Mouse (Mus musculus): Measurements from ENCODE around the gene Krr1. TPM values are rescaled to one million over a fixed set of nuclear protein-coding genes. Genes with fewer than 3 reads are reported as not detected.

Gene Krr1
- 23.3 and 25.0 TPM in 2 replicates for polyA plus RNA-seq (2015; fragmentation: Nextera tagmentation; extraction: Ambion mirVana)

DNA sequence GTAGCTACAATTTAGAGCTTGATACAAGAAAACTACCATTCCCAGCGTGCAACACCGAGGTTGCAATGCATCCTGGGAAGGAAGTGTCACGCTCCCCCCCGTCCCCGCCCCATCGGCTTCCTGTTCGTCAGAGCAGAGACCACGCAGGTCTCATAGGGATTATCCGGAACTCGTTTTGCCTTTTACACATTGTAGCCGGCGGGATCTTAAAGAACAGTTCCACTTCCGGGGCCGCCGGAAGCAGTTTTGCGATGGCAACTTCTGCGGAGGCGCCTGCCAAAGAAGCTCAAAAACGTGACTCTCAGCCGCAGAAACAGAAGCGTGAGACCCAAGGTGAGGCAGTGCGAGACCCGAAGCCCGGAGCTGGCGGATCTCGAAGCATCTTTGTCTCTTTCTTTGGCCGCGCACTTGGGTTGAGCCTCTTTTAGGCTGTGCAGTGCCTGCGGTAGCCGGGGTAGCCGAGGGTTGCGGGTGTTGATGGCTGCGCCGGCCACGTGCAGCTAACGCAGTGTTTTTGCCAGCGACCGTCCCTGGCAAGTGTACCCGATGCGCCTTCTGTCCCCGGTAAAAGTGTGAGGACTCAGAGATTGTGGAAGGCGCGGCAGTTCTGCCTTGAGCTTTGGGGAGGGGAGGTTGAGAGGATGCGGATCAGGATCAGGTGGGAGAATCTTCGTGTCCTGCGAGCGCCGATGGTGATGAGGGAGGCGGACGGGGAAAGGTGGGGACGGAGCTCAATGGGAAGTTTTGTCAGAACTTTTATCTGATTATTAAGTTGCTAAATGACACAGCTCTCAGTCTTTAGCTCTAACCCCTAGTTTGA is at the start of gene Krr1:
TSS of gene Krr1 (plus strand) at position 123 of the 820 bp plus-strand sequence.
- Histone ChIP-seq H3K27ac (peak within 1 kb of the TSS; percentile 68), H3K4me1 (replicated peaks) (peaks cover 9% of the 10 kb centered on the region), H3K9me3 (replicated peaks) (no peaks in the 10 kb centered on the region), H3K36me3 (no peaks in the 10 kb centered on the region), H3K9ac (peak within 1 kb of the TSS; percentile 84), H3K27me3 (no peaks in the 10 kb centered on the region; the same call in 1 of the 2 replicates), H3K4me2 (peak within 1 kb of the TSS; percentile 81), H3K4me3 (peak within 1 kb of the TSS; percentile 78)
- ATAC-seq (replicated peaks; ENCODE audit: insufficient number of reproducible peaks, insufficient read depth, low FRiP score, low read depth): peak; percentile 97
- under 1% methylated on average over 51 of the region's 51 CpGs for WGBS

DNA sequence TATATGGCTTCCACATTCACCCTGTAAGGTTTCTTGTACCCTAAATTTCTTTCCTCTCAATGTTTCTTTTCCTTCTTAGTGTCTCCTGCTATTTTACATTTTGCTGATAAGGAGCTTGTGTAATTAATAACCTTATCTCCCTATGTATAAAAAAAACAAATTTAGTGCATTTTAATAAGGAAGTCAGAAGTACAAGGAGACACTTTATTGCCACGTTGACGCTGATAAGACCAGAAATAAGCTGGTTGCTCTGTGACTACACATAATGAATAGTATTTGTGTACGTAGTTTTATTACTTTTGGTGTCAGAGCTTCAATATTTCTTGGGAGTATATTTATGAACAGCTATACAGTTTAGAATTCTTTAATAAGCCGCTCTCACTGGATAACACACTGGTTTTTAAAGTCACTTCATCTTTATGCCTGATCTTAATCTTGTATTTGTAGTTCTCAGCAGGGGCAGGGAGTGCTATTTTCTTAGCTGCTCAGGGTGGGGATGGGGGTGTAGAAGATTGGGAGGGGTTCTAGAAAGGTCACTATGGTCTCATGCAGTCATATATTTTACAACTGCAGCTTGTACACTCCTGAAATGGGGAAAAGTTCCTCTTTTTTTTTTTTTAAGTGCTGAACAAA is 48.8 kb upstream of the Krr1 start:
- Histone ChIP-seq H3K36me3 (no peaks in the 10 kb centered on the region), H3K27me3 (no peaks in the 10 kb centered on the region), H3K4me2 (no peak overlapping the region), H3K9me3 (replicated peaks) (no peaks in the 10 kb centered on the region), H3K27ac (no peak overlapping the region), H3K4me3 (no peak overlapping the region), H3K9ac (no peak overlapping the region), H3K4me1 (replicated peaks) (peaks cover 4% of the 10 kb centered on the region)
- no peak for ATAC-seq (replicated peaks; ENCODE audit: insufficient number of reproducible peaks, insufficient read depth, low FRiP score, low read depth)
- 72% methylated on average over 4 of the region's 4 CpGs for WGBS

DNA sequence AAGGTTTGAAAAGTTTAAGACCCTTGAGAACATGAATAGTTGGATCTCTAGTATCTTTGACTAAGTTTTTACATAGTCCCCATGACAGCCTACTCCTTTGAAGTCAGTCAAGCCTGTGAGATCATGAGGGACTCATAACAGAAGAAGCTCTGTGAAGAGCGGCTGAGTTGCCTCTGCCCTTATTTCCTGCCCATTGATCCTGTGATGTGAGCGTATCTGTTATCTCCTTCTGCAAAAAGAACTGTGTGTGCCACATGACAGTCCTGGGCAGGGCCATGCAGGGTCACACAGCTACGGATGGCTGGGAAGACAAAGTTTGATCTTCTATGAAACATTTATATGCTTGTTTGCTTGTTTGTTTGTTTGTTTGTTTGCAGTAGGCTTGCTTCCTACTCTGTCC is 48.3 kb upstream of the Krr1 start:
- Histone ChIP-seq H3K4me3 (no peak overlapping the region), H3K9me3 (replicated peaks) (no peaks in the 10 kb centered on the region), H3K4me1 (replicated peaks) (peaks cover 8% of the 10 kb centered on the region), H3K9ac (no peak overlapping the region), H3K36me3 (no peaks in the 10 kb centered on the region), H3K27ac (no peak overlapping the region), H3K27me3 (no peaks in the 10 kb centered on the region), H3K4me2 (no peak overlapping the region)
- WGBS: 50% methylated on average over 3 of the region's 3 CpGs
- no peak for ATAC-seq (replicated peaks; ENCODE audit: insufficient number of reproducible peaks, insufficient read depth, low FRiP score, low read depth)

DNA sequence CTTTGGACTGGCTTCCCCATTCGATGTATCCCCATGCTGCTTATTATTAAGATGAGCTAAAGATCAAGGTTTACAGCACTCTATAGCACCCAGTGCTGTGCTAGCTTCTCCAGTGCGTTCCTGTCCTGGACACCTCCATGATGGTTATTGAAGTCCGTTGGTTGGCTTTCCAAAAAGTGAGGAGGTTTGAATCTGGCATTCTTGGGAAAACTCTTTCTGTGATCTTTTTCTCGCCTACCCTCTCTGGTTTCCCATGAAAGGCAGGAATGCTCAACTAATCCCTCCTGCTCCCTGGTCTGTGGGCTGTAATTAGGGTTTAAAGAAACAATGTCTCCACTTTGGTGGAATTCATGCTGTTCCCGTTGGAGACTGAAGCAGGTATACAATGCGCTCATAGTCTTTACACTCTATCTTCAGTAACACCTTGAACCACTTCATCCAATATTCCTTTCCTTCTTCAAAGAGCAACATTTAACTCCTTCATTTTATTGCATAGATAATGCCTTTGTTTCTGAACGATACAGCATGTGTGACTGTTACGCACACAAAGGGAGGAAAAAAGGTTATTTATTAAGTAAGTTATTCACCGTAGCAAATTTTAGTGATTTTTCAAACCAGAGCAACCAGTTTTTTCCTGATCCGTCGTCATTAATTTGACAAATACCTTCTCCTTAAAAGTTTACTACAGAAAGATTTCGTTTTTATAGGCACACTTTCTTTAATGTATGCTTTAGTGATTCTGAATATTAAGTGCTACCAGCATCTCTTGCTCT is 47.6 kb upstream of the Krr1 start:
- Histone ChIP-seq H3K4me2 (peak overlapping the region; percentile 36), H3K36me3 (no peaks in the 10 kb centered on the region), H3K9ac (no peak overlapping the region), H3K4me3 (no peak overlapping the region), H3K27ac (no peak overlapping the region), H3K4me1 (replicated peaks) (peaks cover 8% of the 10 kb centered on the region), H3K9me3 (replicated peaks) (no peaks in the 10 kb centered on the region), H3K27me3 (no peaks in the 10 kb centered on the region)
- ATAC-seq (replicated peaks; ENCODE audit: insufficient number of reproducible peaks, insufficient read depth, low FRiP score, low read depth): no peak
- WGBS: 61% methylated on average over 12 of the region's 12 CpGs

DNA sequence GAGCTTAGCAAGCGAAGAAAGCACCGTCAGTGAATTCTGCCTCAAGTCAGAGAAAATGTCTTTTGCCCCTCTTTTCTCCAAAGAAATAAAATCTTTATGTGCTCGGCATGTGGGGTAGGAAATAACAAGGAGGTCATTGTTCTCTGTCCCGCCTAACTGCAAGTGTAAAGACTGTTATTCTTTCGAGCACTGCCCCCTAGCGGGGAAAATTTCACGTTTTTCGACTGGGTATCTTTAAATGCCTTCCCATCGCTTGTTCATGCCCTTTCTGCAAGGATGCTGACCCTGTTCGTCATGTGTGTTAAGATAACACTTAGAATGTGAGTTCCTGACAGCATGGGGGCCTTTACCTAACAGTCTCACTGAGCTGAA is 47.0 kb upstream of the Krr1 start:
- no peak overlapping the region for H3K4me3 ChIP-seq
- H3K9ac ChIP-seq: no peak overlapping the region
- H3K36me3 ChIP-seq: no peaks in the 10 kb centered on the region
- no peak overlapping the region for H3K27ac ChIP-seq
- WGBS: 6% methylated on average over 10 of the region's 10 CpGs
- H3K27me3 ChIP-seq: no peaks in the 10 kb centered on the region
- peaks cover 6% of the 10 kb centered on the region for H3K4me1 ChIP-seq (replicated peaks)
- no peaks in the 10 kb centered on the region for H3K9me3 ChIP-seq (replicated peaks)
- peak; percentile 31; the same call in 1 of the 2 replicates for ATAC-seq (replicated peaks; ENCODE audit: insufficient number of reproducible peaks, insufficient read depth, low FRiP score, low read depth)
- peak overlapping the region; percentile 36 for H3K4me2 ChIP-seq

DNA sequence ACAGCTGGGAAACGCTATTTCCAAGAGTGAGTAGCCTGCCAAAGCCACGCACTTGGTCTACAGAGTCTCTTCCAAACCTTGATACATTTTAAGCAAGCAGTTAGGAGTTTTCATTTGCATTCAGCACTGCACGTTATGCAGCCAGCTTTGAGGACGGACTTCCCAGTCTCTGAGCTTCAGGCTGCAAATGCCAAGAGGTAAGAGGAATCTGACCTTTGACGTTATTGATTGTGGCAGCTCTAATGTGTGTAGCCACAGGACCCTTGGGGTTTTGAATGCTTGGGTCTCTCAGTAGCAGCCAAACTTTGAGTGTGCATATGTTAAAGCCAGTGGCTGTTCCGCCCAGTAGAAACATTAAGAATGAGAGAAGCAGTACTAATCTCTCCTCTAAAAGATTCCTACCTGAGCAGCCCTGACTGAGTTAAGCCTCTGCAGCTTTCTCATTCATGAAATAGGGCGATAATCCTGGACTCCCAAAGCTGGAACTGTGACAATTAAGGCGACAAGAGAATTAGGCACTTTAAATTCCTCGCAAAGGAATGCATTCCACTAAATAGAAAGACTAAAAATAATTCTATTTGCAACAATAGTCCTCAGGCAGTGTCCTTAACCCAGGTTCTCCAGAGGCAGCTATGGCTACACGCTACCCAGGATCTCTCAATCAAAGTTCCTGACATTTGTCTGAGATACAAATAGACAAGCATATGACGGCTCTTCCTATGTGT is 39.7 kb upstream of the Krr1 start:
- ATAC-seq (replicated peaks; ENCODE audit: insufficient number of reproducible peaks, insufficient read depth, low FRiP score, low read depth): no peak
- H3K27me3 ChIP-seq: no peaks in the 10 kb centered on the region
- peak overlapping the region; percentile 25 for H3K4me2 ChIP-seq
- no peak overlapping the region for H3K9ac ChIP-seq
- H3K4me1 ChIP-seq (replicated peaks): peaks cover 48% of the 10 kb centered on the region
- H3K27ac ChIP-seq: peak overlapping the region; percentile 65
- H3K36me3 ChIP-seq: no peaks in the 10 kb centered on the region
- H3K4me3 ChIP-seq: no peak overlapping the region
- H3K9me3 ChIP-seq (replicated peaks): no peaks in the 10 kb centered on the region
- WGBS: 36% methylated on average over 11 of the region's 11 CpGs

DNA sequence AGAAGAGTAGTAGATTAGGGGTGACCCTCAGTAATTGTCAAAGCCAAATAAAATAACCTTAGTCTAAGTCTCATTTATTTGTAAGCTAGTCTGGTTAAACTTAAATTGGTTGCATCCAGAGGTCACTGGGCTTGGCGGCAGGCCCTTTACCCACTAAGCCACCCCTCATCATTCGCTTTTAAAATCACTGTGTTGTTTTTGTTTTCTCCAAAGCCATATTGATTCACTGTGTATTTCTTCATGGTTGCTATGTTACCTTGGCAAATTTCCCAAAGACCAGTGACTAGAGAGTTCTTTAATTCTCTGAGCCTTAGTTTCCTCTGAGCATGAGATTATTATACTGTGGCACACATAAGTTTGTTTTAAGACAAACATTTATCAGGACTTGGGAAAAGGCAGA is 37.3 kb upstream of the Krr1 start:
- WGBS: 80% methylated on average over 2 of the region's 2 CpGs
- H3K4me1 ChIP-seq (replicated peaks): peaks cover 48% of the 10 kb centered on the region

DNA sequence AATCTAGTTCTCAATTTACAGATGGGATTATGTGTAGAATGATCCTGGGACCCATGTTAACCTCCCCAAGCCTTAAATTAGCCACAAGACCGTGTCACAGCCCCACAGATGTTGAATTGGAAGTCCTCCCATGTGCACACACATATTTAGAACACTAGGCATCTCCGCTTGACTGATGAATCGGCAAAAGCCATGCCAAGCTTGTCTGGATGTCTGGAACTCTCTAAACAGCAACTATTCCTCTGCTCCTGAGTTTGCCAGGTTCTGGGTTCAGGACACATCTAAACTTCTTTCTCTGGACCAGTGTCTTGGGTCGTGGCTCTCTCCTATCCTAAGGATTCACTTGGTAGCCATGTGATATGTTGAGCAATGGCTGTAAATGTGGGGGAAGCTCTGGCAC is 36.4 kb upstream of the Krr1 start:
- no peaks in the 10 kb centered on the region for H3K9me3 ChIP-seq (replicated peaks)
- WGBS: 56% methylated on average over 4 of the region's 4 CpGs
- no peak overlapping the region for H3K4me3 ChIP-seq
- no peaks in the 10 kb centered on the region for H3K27me3 ChIP-seq
- no peak overlapping the region for H3K9ac ChIP-seq
- no peak for ATAC-seq (replicated peaks; ENCODE audit: insufficient number of reproducible peaks, insufficient read depth, low FRiP score, low read depth)
- H3K4me1 ChIP-seq (replicated peaks): peaks cover 48% of the 10 kb centered on the region
- H3K36me3 ChIP-seq: no peaks in the 10 kb centered on the region
- H3K27ac ChIP-seq: peak overlapping the region; percentile 84
- H3K4me2 ChIP-seq: peak overlapping the region; percentile 43

More for the DNA sequence above, 37.3 kb upstream of the Krr1 start:
- no peak overlapping the region for H3K4me3 ChIP-seq
- H3K27ac ChIP-seq: no peak overlapping the region
- no peaks in the 10 kb centered on the region for H3K27me3 ChIP-seq
- no peak for ATAC-seq (replicated peaks; ENCODE audit: insufficient number of reproducible peaks, insufficient read depth, low FRiP score, low read depth)
- no peak overlapping the region for H3K9ac ChIP-seq
- H3K36me3 ChIP-seq: no peaks in the 10 kb centered on the region
- no peaks in the 10 kb centered on the region for H3K9me3 ChIP-seq (replicated peaks)
- no peak overlapping the region for H3K4me2 ChIP-seq

DNA sequence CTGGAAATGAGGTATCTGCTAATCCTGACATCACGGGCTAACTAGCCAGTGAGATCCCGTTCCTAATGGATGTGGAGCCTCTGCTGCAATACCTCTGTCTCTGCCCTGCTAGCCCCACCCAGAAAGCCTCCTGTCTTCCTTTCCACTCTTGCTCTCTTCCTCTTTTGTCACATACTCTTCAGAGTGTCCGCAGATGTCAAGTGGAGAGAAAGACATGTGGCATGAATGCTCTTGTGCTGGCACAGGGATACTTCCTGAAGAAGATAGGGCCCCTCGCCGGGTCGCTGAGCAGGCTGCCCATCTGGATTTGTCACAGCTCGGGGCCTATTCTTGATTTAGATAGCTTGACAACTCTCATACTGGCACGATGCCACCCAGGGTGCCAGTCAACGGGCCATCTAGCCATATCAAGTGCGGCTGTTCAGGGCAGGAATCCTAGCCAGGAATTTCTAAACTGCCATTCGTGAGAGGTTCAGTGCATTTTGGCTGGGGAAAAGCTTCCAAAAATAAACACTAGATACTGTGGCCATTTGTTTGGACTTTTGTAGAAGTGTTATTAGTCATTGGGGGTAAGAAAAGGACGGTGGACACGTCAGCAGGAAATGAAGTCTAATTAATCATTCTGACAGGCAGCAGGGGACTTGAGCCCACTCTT is 35.8 kb upstream of the Krr1 start:
- H3K4me3 ChIP-seq: no peak overlapping the region
- 9% methylated on average over 13 of the region's 13 CpGs for WGBS

DNA sequence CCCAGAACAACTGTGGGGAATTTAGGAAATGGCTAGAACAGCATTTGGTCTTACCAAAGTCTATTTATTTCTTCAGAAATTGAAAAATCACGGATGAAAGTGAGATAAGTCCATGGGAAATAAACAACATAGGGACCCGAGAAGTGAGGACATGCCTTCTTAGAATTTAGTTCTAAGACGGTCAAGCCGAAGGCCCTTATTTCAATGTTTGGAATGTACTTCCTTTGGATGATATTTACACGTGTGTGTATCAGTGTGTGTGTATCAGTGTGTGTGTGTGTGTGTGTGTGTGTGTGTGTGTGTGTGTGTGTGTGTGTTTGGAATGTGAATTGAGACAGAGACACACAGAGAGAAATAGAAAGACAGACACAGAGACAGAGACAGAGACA is 35.3 kb upstream of the Krr1 start:
- H3K36me3 ChIP-seq: no peaks in the 10 kb centered on the region
- 30% methylated on average over 5 of the region's 5 CpGs for WGBS
- H3K4me3 ChIP-seq: no peak overlapping the region
- H3K9ac ChIP-seq: no peak overlapping the region
- H3K27ac ChIP-seq: peak overlapping the region; percentile 84
- peak overlapping the region; percentile 43 for H3K4me2 ChIP-seq
- ATAC-seq (replicated peaks; ENCODE audit: insufficient number of reproducible peaks, insufficient read depth, low FRiP score, low read depth): no peak
- H3K9me3 ChIP-seq (replicated peaks): no peaks in the 10 kb centered on the region
- H3K27me3 ChIP-seq: no peaks in the 10 kb centered on the region
- peaks cover 40% of the 10 kb centered on the region for H3K4me1 ChIP-seq (replicated peaks)

More for the DNA sequence above, 35.8 kb upstream of the Krr1 start:
- Histone ChIP-seq H3K27me3 (no peaks in the 10 kb centered on the region), H3K27ac (peak overlapping the region; percentile 84), H3K4me2 (peak overlapping the region; percentile 43), H3K4me1 (replicated peaks) (peaks cover 43% of the 10 kb centered on the region), H3K36me3 (no peaks in the 10 kb centered on the region), H3K9ac (no peak overlapping the region), H3K9me3 (replicated peaks) (no peaks in the 10 kb centered on the region)
- ATAC-seq (replicated peaks; ENCODE audit: insufficient number of reproducible peaks, insufficient read depth, low FRiP score, low read depth): peak; percentile 86
